Mouse (Mus musculus): Measurements from ENCODE around the gene Elovl2. TPM values are rescaled to one million over a fixed set of nuclear protein-coding genes. Genes with fewer than 3 reads are reported as not detected.

Gene Elovl2
- total and polyA plus RNA-seq, 2 experiments from 2014 or later, result 30.0 to 31.5 TPM

GRCm38 (mm10) chr13:41248751-41249520 is 28.7 kb upstream of the Elovl2 start:
- 38% methylated on average over 12 of the region's 12 CpGs for WGBS
- Histone ChIP-seq H3K4me3 (ENCODE audit: low read depth, low read length) (peak overlapping the region; percentile 87), H3K9ac (peak overlapping the region; percentile 47), H3K4me2 (ENCODE audit: low read depth) (peak overlapping the region; percentile 67), H3K4me1 (ENCODE audit: insufficient read depth) (0 out of 2 replicates have a peak, but pooled peaks cover 4% of the 10 kb centered on the region), H3K27ac (ENCODE audit: low read depth, low read length) (peak overlapping the region; percentile 72), H3K27me3 (ENCODE audit: insufficient read depth, low read length) (no peaks in the 10 kb centered on the region), H3K36me3 (ENCODE audit: insufficient read depth) (no peaks in the 10 kb centered on the region), H3K9me3 (ENCODE audit: low read length) (no peaks in the 10 kb centered on the region)
- peak; percentile 17 for DNase-seq
- ATAC-seq, result no peak
- no peak for TF ChIP-seq CTCF (IDR thresholded peaks at IDR 0.05; ENCODE audit: low read depth)

DNA sequence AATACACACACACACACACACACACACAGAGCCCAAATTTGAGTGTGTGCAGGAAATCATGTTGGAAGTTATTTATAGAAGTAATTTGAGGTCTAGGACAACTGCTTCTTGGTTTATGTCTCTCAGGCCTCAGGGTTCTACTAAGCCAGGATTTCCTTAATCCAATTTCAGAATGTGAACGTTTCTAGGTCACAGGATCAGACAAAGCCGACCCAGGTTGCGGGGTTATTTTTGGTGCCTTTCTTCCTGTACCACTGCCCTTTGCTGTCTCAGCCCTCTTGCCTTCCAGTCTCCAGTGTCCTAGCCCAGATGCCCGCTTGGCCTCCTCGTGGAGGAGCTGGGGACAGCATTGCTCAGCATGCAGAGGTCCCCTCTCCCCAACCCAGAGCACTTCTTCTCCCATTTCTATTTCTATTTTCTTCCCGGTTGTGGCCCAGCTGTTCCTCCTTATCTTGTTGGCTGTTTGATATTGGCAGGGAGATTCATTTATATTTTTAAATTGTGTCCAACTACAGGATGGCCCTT is 24.2 kb upstream of the Elovl2 start:
- no peak for DNase-seq
- 62% methylated on average over 6 of the region's 6 CpGs for WGBS
- Histone ChIP-seq H3K4me3 (ENCODE audit: low read depth, low read length) (no peak overlapping the region), H3K36me3 (ENCODE audit: insufficient read depth) (no peaks in the 10 kb centered on the region), H3K9me3 (ENCODE audit: low read length) (no peaks in the 10 kb centered on the region), H3K27ac (ENCODE audit: low read depth, low read length) (no peak overlapping the region), H3K9ac (no peak overlapping the region), H3K27me3 (ENCODE audit: insufficient read depth, low read length) (no peaks in the 10 kb centered on the region), H3K4me1 (ENCODE audit: insufficient read depth) (0 out of 2 replicates have a peak, but pooled peaks cover 4% of the 10 kb centered on the region), H3K4me2 (ENCODE audit: low read depth) (no peak overlapping the region)
- no peak for ATAC-seq
- no peak for TF ChIP-seq CTCF (IDR thresholded peaks at IDR 0.05; ENCODE audit: low read depth)

- H3K27ac ChIP-seq (ENCODE audit: low read depth, low read length), result no peak overlapping the region
- H3K27me3 ChIP-seq (ENCODE audit: insufficient read depth, low read length), result no peaks in the 10 kb centered on the region
- H3K9ac ChIP-seq, result no peak overlapping the region
- no peaks in the 10 kb centered on the region for H3K4me1 ChIP-seq (ENCODE audit: insufficient read depth)
- H3K36me3 ChIP-seq (ENCODE audit: insufficient read depth), result no peaks in the 10 kb centered on the region
- H3K9me3 ChIP-seq (ENCODE audit: low read length), result no peaks in the 10 kb centered on the region
- no peak for DNase-seq
- 64% methylated on average over 2 of the region's 2 CpGs for WGBS
- no peak for TF ChIP-seq CTCF (IDR thresholded peaks at IDR 0.05; ENCODE audit: low read depth)
- H3K4me3 ChIP-seq (ENCODE audit: low read depth, low read length), result no peak overlapping the region
- no peak overlapping the region for H3K4me2 ChIP-seq (ENCODE audit: low read depth)
- no peak for ATAC-seq
These were observed 21.4 kb upstream of the Elovl2 start for GRCm38 (mm10) chr13:41241557-41241956.

DNA sequence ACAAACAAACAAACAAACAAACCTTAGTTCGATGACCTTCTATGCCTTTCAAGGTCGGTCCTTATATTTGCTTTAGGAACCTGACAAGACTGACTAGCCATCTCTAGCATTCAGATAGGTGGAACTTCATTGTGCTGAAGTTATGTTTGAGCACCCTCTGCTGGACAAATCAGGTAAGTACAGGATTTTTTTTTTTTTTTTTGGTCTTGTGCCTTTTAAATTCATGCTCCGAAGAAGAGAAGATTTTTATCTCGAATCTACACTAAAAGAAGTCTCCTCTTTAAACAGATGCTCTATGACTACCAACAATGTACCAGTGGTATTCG is 18.6 kb upstream of the Elovl2 start:
- ATAC-seq (peak; percentile 66), DNase-seq (peak; percentile 88)
- no peak overlapping the region for H3K4me2 ChIP-seq (ENCODE audit: low read depth)
- H3K36me3 ChIP-seq (ENCODE audit: insufficient read depth), result no peaks in the 10 kb centered on the region
- H3K4me1 ChIP-seq (ENCODE audit: insufficient read depth), result no peaks in the 10 kb centered on the region
- no peak overlapping the region for H3K4me3 ChIP-seq (ENCODE audit: low read depth, low read length)
- TF ChIP-seq CTCF (IDR thresholded peaks at IDR 0.05; ENCODE audit: low read depth), result peak; percentile 88
- no peak overlapping the region for H3K9ac ChIP-seq
- no peaks in the 10 kb centered on the region for H3K9me3 ChIP-seq (ENCODE audit: low read length)
- no peaks in the 10 kb centered on the region for H3K27me3 ChIP-seq (ENCODE audit: insufficient read depth, low read length)
- 11% methylated on average over 5 of the region's 5 CpGs for WGBS
- no peak overlapping the region for H3K27ac ChIP-seq (ENCODE audit: low read depth, low read length)

- ATAC-seq, result peak; percentile 38
- H3K27ac ChIP-seq (ENCODE audit: low read depth, low read length), result no peak overlapping the region
- H3K9me3 ChIP-seq (ENCODE audit: low read length), result no peaks in the 10 kb centered on the region
- no peak overlapping the region for H3K4me3 ChIP-seq (ENCODE audit: low read depth, low read length)
- no peaks in the 10 kb centered on the region for H3K27me3 ChIP-seq (ENCODE audit: insufficient read depth, low read length)
- DNase-seq, result no peak
- no peaks in the 10 kb centered on the region for H3K4me1 ChIP-seq (ENCODE audit: insufficient read depth)
- H3K4me2 ChIP-seq (ENCODE audit: low read depth), result no peak overlapping the region
- H3K9ac ChIP-seq, result no peak overlapping the region
- no peak for TF ChIP-seq CTCF (IDR thresholded peaks at IDR 0.05; ENCODE audit: low read depth)
- no peaks in the 10 kb centered on the region for H3K36me3 ChIP-seq (ENCODE audit: insufficient read depth)
- 80% methylated on average over 10 of the region's 10 CpGs for WGBS
These were observed 18.0 kb upstream of the Elovl2 start for GRCm38 (mm10) chr13:41238035-41238804.

- DNase-seq (no peak), ATAC-seq (no peak)
- WGBS, result 78% methylated on average over 13 of the region's 13 CpGs
- H3K27ac ChIP-seq (ENCODE audit: low read depth, low read length), result no peak overlapping the region
- TF ChIP-seq CTCF (IDR thresholded peaks at IDR 0.05; ENCODE audit: low read depth), result no peak
- no peaks in the 10 kb centered on the region for H3K36me3 ChIP-seq (ENCODE audit: insufficient read depth)
- no peak overlapping the region for H3K9ac ChIP-seq
- H3K4me2 ChIP-seq (ENCODE audit: low read depth), result no peak overlapping the region
- H3K27me3 ChIP-seq (ENCODE audit: insufficient read depth, low read length), result no peaks in the 10 kb centered on the region
- no peak overlapping the region for H3K4me3 ChIP-seq (ENCODE audit: low read depth, low read length)
- no peaks in the 10 kb centered on the region for H3K4me1 ChIP-seq (ENCODE audit: insufficient read depth)
- no peaks in the 10 kb centered on the region for H3K9me3 ChIP-seq (ENCODE audit: low read length)
These were observed 15.9 kb upstream of the Elovl2 start for GRCm38 (mm10) chr13:41235845-41236741.
